Mouse (Mus musculus) heart, postnatal 4 days (tissue): ENCODE data around the gene Ccm2. TPM values are rescaled to one million over a fixed set of nuclear protein-coding genes. Genes with fewer than 3 reads are reported as not detected.
"Not testable (repeated sequence)": the region's sequence is repeated elsewhere in the genome, so short reads cannot be mapped to it uniquely, and the experiment has no call there.

Experiments
- DNase-seq: peaks from one replicate; pipeline ENCODE4 v3.0.0; 2021
- total RNA-seq, 2 experiments: library from RNA; stranded (reverse); gene quantifications; 2 replicates each; pipeline ENCODE4 v1.2.3; 2021

Ccm2 gene
- total RNA-seq = 10 to 100 TPM; 31.8 to 34.1 TPM

DNA sequence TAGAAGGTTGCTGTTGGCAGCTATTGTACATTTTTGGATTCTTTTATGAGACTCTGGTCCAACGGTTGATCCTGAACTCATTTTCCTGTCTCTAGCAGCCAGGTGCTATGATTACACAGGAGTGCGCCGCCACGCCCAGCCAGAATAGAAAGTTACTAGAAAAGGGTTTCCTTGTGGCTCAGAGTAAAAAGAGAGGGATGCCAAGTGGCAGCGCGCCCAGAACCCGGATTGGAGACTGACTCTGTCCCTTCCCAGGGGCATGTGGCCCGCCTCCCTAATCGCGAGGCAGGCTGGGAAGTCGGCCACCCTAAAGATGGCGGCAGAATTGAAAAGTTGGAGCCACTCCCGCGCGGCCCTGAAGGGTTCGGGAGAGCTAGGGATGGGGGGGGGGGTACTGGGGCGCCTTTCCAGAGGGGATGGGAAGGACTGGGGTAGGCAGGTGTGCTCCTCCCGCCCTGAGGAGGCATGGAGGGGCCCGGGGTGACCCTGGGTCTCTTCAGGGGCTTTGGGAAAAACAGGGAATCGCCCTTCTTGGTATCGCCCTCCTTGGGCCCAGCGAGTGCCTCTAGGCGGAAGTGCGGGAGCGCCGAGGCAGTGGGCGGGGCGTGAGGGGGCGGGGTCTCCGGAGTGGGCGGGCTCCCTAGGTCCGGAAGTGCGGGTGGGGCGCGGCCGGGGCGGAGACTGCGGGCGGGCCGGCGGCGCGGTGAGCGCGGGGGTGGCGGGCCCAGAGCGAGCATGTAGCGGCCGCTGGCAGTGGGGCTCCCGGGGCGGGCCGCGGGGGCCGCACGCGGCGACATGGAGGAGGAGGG, at the start of gene Ccm2:
Gene Ccm2 (plus strand): TSS at position 683 of the 809 bp plus-strand sequence.
- DNase-seq = peak; percentile 99

DNA sequence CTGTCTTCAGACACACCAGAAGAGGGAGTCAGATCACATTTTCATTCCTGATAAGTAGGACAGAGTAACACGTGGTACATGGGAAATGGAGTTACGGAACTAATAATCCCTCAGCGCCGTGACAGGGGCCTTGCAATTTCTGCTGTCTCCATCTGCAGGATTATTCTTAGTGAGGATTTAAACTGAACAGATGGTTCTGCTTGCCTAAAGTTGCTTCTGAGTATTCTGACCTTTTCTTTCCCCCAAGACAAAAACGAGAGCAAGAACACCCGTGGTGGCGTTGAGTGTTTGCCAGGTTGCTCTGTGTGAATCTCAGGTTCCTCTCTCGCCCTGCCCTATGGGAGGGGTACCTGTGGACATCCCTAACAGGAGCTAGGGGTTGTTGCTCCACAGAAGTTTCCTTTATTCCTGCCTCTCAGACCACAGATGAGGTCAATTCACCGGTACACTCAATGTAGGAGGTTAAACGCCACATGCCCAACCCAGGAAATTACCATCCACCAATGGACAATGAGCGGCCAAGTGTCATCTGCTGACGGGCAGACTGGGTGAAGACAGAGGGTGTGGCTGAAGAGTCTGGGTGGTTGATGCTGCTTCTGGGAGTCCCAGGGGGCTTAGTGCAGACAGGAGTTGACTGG, 49.3 kb upstream of the Ccm2 start:
- DNase-seq = no peak

DNA sequence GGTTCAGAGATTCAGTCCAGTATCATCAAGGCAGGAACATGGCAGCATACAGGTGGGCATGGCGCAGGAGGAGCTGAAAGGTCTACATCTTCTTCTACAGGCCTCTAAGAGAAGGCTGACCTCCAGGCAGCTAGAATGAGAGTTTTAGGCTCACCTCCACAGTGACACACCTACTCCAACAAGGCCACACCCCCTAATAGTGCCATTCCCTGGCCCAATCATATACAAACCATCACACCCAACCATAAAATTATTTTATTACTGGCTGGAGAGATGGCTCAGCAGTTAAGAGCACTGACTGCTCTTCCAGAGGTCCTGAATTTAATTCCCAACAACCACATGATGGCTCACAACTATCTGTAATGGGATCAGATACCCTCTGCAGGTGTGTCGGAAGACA, 44.2 kb upstream of the Ccm2 start:
- DNase-seq = no peak

- no peak for DNase-seq
These were observed 42.5 kb upstream of the Ccm2 start for GRCm38 (mm10) chr11:6504226-6504625.

DNA sequence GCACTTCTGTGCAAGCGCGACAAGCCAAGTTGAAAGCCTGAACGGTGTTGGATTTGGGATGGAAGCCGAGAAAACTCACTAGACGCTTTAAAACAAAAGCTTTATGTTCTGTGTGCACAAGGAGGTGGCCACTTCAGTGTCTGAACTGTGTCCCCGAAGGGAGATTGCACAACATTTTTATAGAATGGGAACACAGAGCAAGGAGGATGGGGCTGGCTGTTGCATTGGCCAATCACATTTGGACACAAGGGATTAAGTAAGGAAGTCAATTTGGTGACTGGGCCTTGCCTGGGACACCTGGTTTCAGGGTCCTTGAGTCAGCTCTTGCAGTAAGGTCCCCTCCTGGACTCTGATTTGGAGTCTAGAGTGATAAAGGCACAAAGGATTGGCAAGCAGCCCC, 42.0 kb upstream of the Ccm2 start:
- no peak for DNase-seq

- DNase-seq = no peak
These were observed 40.2 kb upstream of the Ccm2 start for GRCm38 (mm10) chr11:6506516-6506915.

GRCm38 (mm10) chr11:6508269-6508876, 38.3 kb upstream of the Ccm2 start:
- no peak for DNase-seq

GRCm38 (mm10) chr11:6514837-6515236, 31.9 kb upstream of the Ccm2 start:
- DNase-seq = no peak

DNA sequence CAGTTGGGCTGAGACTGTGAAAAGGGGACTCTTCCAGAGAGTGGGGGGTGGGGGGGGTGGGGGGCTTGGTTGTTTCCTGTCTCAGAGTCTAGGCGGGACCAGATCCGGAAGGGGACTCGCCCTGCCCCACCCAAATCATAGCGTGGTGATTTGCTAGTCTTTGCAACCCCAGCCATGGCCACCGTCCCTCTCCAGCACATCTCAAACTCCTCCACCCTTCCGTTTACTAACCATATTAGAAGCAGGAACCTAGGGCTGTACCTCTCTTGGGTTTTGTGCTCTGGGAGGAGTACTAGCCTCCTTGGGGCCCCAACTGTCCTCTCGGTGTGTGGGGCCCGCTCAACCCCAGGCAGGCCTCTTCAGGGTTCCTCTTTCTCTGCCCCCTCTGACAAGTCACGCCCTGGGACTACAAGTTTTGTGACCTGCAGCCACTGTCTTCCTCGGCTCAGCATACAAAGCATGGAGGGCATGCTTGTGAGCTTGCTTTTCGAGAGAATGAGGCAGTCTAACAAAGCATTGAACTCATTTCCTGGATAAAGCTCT, 27.1 kb upstream of the Ccm2 start:
- DNase-seq = no peak

DNA sequence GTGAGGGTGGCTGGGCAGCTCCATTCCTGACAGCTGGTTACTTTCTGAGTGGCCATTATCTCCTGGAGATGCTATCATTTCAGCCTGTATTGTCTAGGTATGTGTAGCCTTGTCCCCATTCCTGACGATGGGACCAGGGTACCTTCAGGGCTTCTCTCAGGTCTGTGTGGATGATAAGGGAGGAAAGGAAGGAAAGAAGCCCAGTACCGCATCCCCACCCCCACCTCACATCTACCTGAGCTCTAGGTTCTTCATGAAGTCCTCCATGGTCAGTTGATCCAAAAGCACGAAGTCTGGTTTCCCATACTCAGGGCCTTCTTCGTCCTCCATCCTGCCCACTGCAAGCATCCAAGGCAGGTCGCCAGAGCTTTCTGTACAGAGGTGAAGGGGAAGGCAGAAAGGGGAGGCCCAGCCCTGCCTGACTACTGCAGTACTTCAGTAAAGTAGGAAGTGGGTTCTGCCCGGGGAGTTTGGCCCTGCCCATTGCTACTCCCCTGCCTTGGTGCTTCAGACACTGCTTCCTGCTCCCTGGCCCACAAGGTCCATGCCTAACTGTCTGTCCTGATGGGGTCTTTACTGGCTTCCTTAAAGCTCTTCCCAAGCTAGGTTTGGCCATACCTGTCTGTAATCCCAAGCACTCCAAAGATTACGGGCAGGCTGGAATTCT, 26.0 kb upstream of the Ccm2 start, which contains the start of gene Myo1g:
Gene Myo1g (minus strand): TSS at position 459 of the 667 bp plus-strand sequence.
- DNase-seq = no peak

DNA sequence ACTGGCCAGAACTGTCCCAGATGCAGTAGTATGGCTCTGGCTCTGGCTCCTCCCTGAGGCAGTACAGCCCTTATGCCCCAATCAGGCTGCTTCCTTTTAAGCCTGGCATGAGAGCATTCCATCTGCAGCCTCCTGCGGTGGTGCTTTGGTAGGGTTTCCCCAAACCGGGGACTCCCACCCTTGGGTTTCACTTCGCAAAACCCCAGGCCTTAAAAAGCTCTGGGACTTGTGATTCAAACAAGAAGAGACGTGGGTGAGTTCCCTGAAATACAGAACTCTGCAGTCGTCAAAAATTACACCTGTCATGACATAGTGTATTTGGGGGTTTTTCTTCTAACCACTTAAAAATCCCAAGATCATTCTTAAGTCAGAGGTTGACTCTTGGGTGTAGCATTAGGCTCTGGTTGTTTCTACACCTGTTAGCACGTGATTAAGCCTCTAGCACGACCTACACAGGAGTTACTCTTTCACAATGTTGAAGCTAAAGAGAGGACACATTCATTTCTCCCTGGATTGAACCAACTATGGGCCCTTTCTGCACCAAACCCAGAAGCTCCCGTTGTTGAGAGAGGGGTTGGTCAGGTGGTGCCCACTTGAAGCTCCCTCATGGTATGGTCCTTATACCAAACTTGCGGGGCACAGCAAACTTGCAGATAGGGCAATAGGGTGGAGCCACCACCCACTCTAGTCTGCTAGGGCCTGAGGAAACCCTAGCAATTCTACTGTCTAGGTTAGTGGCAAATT, 23.7 kb upstream of the Ccm2 start:
- no peak for DNase-seq

GRCm38 (mm10) chr11:6523662-6524088, 23.0 kb upstream of the Ccm2 start:
- DNase-seq = no peak

DNA sequence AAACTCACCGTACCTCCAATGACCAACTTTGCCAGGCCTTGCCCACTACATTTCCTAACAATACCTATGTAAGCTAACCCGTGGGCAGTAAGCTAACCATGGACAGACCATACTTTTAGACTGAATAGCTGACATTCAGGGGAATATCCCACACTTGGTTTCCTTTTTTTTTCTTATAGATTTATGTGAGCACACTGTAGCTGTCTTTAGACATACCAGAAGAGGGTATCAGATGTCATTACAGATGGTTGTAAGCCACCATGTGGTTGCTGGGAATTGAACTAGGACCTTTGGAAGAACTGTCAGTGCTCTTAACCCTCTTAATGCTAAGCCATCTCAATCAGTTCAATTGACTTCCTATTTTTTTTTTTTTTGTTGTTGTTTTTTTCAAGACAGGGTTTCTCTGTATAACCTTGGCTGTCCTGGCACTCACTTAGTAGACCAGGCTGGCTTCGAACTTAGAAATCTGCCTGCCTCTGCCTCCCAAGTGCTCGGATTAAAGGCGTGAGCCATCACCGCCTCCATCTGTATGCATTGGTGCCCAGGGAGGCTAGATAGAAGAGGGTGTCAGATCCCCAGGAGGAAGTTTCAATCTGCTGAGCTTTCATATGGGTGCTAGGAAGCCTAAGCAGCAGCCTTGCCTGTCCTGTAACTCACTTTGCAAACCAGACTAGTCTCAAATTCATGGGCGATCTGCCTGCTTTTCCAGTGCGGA, 22.4 kb upstream of the Ccm2 start:
- DNase-seq = no peak

DNA sequence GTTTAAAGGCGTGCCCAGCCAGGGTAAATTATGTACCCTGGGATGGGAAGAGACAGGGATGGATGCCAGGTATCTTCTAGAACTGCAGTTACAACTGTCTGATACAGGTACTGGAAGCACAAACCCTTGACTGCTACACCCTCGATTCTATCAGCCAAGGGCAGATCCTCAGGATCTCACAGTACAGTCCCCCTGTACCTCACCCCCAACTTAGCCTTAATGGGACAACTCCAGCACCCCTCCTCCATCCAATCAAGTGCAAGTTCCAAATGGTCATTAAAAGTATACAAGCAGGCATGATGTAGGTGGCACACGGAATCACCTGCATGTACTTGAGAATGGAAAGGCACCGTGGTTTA, 21.8 kb upstream of the Ccm2 start:
- DNase-seq = no peak

- DNase-seq = no peak
These were observed 21.4 kb upstream of the Ccm2 start for GRCm38 (mm10) chr11:6525241-6525640.

- DNase-seq = not testable (repeated sequence)
These were observed 20.0 kb upstream of the Ccm2 start for GRCm38 (mm10) chr11:6526526-6527255.

DNA sequence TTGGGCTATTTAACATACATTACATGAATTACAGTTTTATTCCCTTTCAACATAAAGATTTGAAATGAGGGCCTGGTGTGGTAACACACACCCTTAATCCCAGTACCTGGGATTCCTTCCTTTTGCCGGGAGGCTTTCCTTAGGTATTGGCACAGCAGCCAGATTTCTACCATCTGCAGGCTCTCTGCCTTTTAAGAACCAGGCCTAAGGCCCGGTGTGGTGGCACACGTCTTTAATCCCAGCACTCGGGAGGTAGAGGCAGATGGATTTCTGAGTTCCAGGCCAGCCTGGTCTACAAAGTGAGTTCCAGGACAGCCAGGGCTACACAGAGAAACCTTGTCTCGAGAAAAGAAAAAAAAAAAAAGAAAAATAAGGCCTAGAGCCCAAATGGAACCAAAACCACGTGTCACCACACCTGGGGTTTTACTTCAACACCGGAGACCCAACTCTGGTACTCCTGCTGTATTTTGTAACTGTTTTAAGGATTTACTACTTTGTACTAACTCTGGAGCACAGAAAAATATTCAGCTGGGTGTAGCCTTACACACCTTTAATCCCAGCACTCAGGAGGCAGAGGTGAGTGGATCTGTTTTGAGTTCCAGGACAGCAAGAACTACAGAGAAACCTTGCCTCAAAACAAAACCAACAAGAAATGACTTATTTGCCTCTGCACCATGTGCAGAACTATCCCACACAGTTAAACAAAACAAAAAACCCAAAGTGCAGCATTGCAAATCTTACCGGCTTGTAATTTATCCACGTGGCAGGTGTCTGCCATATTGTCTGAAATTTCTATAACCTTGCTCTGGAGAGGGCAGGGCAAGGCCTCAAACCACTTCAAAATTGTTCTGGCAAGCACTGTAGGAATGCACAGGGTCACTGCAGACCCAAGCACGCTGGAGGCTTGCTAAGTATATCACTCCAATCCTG, 19.2 kb upstream of the Ccm2 start:
- peak; percentile 23 for DNase-seq

- peak; percentile 99 for DNase-seq
These were observed 18.3 kb upstream of the Ccm2 start for GRCm38 (mm10) chr11:6528186-6529006.

DNA sequence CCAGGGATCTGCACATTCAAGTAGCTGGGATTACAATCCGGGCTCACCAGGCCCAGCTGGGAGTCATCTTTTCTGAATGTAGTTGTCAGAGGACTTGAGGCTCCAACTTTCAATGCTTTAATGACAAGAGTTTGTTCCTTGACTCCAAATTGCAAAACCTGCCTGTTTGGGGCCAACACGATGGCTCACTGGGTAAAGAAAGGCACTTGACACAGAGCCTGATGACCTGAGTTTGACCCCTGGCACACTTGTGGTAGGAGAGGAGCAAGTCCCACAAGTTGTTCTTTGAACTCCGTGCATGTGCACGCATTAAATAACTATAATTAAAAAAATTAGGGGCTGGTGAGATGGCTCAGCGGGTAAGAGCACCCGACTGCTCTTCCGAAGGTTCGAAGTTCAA, 16.7 kb upstream of the Ccm2 start:
- DNase-seq = no peak
